Mouse (Mus musculus) left cerebral cortex, adult 8-10 months (tissue): ENCODE data around the gene Sost. TPM values are rescaled to one million over a fixed set of nuclear protein-coding genes. Genes with fewer than 3 reads are reported as not detected.
A peak's percentile ranks its signal among the peaks of the same experiment; 100 is the strongest.

ENCODE experiments used
- DNase-seq, 2 experiments: peaks; one replicate each; pipeline ENCODE4 v3.0.0; 2022; ENCODE audit warnings: low spot score in 2 of 2
- total RNA-seq, 4 experiments: library from RNA; stranded (reverse); gene quantifications; 2 replicates each; pipeline ENCODE4 v1.2.4; 2022

The Sost gene
- total RNA-seq, 4 experiments from 2014 or later, result 0.19 TPM; not detected in 3

DNA sequence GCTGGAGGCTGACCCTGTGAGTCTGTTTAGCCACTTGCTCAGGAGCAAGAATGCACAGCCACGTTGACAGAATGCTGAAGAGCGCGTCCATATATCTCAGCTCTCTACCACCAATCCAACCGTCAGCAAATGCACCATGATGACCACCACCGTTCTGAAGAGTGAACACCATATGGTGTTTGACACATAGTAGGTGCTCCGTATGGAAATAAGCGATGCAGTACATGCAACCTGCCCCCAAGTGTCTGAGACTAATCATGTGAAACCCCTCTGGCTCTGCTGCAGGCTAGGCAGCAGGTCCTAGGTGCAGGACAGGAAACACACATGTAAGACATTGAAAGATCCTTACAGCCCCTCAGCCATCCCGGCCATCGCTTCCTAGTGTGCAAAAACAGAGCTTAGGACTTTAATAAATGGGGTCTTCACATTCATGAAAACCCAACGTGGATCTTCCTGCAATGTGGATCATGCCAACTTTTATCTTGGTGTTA is 16.7 kb upstream of the Sost start:
- no peak for DNase-seq

DNA sequence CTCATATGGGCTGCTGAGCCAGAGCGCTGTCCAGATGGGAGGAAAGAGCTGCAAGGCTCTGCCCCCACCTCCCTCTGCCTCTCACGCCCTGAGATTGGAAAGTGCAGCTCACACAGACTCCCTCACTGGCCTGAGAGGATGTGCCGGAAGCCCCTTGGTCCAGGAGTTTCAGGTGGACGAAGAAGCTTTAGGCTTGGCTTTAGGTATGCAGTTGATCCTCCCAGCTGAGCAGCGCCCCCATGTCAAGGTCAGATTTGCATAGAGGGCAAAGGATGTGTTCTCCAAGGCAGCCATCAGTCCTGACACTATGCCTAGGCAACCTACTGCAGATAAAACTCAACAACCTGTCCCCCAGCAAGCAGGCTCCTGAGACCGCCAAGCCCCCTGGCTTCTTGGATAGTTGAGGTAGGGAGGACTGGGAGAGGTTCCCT is 16.2 kb upstream of the Sost start:
- DNase-seq, result no peak

GRCm38 (mm10) chr11:101981850-101982249 is 15.0 kb upstream of the Sost start:
- peak in 1 of 2 experiments; percentile 50 for DNase-seq

DNA sequence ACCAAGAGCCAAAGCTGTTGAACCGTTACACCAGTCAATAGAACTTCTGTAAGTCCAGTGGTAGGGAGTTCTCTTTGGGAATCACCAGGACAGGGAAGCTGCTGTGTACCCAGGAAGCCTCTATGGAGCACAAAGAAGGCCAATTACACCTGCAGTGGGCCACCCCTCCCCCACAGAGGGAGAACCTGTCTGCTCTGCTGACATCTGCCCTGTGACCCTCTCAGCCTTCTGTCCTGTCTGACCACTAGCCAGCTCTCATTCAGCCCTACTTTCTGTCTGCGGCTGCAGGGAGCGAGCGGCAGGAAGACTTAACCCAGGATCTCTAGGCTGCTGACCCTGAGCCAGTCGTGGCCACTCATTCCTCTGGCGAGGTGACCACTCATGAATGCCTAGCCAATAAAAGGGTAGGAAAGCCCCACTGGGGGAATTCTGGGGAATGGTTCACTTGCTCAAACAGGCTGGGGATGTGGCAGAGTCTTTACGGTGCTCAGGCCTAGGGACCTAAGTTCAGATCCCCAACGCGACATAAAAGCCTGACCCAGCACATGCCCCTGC is 13.9 kb upstream of the Sost start:
- DNase-seq, result no peak

DNA sequence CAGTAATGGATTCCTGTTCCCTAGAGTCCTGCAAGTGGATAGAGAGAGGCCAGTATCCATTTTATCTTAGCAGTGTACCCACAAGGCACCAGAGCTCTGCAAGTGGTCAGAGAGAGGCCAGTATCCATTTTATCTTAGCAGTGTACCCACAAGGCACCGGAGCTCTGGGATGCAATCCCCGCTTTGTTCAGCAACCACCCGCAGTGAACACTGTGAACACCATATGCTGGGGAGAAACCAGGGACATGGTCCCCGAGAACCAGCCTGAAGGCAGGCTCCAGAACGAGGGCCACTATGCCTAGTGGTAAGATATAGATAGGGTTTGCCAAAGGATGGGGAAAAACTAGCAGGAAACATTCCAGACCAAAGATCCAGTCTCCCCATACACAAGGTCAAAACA is 12.3 kb upstream of the Sost start:
- DNase-seq, result no peak

- no peak for DNase-seq
Measured at GRCm38 (mm10) chr11:101976949-101977348, 10.1 kb upstream of the Sost start.

DNA sequence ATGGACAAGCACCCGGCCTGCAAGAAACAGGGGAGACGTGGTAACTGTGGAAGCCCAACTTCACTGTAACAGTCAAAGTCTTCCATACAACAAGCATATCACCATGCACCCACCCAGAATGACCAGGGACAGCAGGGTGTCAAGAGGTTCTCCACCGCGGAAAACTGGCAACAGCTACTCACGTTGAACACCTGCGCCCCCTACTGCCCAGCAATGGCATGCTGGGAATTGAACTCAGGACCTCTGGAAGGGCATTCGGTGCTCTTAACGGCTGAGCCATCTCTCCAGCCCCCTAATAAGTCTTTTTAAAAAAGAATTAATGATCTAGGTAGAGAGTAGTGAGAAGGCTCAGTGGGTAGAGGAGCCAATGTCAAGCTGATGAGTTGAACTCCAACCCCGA is 8.1 kb upstream of the Sost start:
- DNase-seq, result no peak

DNA sequence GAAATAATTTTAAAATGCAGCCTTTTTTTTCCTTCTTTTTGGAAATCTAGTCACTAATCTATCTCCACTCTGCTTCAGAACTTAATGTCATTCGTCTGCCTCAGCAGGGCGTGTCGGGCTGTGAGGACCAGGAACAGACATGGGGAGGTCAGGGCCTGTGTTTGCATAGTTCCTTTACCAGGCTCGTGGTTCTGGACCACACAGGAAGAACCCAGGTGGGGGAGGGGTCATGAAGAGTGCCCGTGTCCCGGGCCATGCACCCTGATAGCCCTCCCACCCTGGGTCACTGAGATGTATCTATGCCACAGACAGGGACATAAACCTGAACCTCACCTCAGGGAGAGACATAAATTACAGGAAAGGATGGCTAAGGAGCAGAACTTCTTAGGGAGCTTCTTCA is 7.4 kb upstream of the Sost start:
- no peak for DNase-seq

DNA sequence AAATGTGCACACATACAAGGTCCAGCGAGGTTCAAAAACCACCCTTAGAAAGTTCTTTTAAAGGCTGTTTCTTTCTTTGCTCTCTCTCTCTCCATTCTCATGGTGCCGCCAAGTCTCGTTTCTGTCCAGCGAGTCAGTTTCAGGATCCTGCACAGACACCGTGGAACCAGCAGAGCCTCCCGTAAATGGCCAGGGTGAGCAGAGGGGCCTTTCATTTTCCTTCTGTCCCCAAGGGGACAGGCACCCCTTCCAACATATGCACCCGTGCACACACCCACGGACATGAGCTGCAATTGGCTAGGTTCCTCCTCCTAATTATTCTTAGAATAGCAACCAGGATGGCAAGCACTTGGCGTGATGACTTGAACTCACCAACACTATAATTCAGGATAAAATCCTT is 6.7 kb upstream of the Sost start:
- DNase-seq, result no peak

DNA sequence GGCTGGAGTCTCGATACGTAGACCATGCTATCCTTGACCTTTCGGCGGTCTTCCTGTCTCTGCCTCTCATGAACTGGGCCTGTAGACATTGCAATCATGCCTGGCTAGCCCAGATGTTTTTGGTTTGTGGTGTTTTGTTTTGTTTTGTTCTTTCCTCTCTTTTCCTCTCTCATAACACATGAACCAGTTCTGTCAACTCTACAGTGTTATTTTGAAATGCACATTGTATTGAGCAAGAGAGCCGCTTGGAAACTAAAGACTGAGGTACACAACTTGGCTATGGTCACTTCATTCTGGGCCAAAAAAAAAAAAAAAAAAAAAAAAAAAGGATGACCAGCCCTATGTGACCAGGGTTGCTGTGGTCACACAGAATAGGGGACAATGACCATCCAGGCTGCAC is 5.8 kb upstream of the Sost start:
- DNase-seq, result no peak

GRCm38 (mm10) chr11:101972097-101972496 is 5.3 kb upstream of the Sost start:
- no peak for DNase-seq

DNA sequence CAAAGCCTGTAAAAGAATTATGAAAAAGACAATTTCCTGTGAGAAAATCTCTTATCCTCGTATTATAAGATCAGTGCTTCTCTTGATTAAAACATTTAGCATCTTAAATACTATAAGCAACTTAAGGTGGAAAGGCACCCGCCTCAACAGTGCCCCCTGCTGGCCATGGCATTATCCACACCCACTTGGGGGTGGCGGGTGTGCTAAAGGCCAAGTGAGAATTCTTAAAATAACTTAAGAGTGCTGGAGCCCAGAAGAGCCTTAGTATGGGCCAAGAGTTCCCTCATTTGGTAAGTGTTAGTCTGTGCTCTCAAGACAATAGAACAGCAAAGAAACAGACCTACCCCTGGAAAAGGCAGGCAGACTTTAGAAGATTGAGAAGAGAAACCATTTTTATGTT is 4.6 kb upstream of the Sost start:
- no peak for DNase-seq

DNA sequence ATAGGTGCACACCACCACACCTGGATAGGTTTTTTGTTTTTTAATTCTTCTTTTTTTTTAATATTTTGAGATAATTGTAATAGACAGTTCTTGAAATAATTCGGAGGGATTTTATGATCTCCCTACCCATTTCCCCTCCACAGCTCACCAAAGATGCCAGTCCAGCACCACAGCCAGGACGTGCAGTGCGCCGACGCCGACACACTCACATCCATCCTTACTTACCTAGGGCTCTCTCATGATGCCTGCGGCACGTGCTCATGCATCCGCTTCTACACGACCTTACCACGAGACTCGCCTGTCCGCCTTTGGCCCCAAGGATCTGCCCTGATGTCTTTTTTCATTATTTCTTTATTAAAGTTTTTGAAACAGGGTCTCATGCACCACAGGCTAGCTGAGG is 3.0 kb upstream of the Sost start:
- no peak for DNase-seq

- peak; percentile 61 to 67 for DNase-seq
Measured at GRCm38 (mm10) chr11:101968791-101969190, 2.0 kb upstream of the Sost start.

- DNase-seq, result no peak
Measured at GRCm38 (mm10) chr11:101968311-101968710, 1.5 kb upstream of the Sost start.

GRCm38 (mm10) chr11:101965553-101965952 is 1.3 kb downstream of the Sost start:
- DNase-seq, result no peak

GRCm38 (mm10) chr11:101964647-101965046 is 2.2 kb downstream of the Sost start:
- no peak for DNase-seq

GRCm38 (mm10) chr11:101963473-101964291 is 3.1 kb downstream of the Sost start:
- DNase-seq, result no peak

GRCm38 (mm10) chr11:101963043-101963442 is 3.8 kb downstream of the Sost start:
- DNase-seq, result no peak

- DNase-seq, result no peak
Measured at GRCm38 (mm10) chr11:101957476-101957875, 9.3 kb downstream of the Sost start.

DNA sequence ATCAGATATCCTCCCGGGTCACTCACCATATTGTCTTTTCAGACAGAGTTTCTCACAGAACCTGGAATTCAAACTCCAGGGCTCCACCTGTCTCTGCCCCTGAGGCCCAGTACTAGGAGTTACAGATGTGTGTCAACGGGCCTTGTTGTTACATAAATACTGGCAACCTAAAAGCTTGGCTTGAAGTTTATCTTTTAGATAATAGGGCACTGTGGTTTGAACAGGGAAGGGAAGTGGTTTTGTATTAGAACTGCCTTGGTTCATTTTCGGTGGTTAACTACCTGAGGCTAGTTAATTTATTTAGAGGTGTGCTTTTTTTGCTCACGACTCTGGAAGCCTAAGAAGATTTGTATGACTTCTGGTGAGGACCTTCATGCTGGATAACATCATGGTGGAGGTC is 13.4 kb downstream of the Sost start:
- no peak for DNase-seq

GRCm38 (mm10) chr11:101952541-101953341 is 14.1 kb downstream of the Sost start:
- DNase-seq, result no peak
